Mouse (Mus musculus) myocyte (in vitro differentiated cells): ENCODE results near the gene Agr2.

Experiments used
- E2F4 ChIP-seq: IDR thresholded peaks from one replicate; pipeline ENCODE4 v1.6.1; 2011; ENCODE audit warnings: mild to moderate bottlenecking, control low read depth, moderate library complexity; ENCODE audit not compliant: insufficient read depth
- POLR2A ChIP-seq: IDR thresholded peaks from one replicate; pipeline ENCODE4 v1.6.1; 2011; ENCODE audit warnings: low read depth, mild to moderate bottlenecking, control low read depth, moderate library complexity; ENCODE audit not compliant: insufficient read length

DNA sequence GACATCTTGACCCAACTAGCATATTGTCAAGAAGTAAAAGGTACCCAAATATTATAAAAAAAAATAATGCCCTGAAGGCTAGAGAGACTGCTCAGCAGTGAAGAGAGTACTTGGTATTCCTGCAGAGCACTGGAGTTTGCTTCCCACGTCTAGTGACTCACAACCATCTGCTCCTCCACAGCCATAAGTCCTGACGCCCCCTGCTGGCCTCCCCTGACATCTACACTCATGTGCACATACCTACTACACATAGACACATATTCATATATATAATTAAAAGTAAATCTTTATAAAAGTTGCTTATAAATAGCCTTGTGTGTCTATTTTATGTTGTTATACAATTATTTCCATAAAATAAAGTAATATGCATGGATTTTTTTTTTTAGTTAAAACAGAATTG is 25.1 kb downstream of the Agr2 start:
- TF ChIP-seq POLR2A (no peak), E2F4 (no peak)
